23 mouse cellular contexts compared by ENCODE assay signal in genomic region chr3:149673926-149674325, GRCm38 (mm10).
DNase-seq lines count a peak whose midpoint lies in the region; ATAC-seq and TF ChIP-seq lines count a peak whose summit lies in the region.
"Had no signal": no experiment of that assay in that cellular context is flagged by ENCODE, and none has a peak within 500 bp of the region (broad histone marks: within the 10 kb centered on the region; RNA-seq: fewer than 3 reads in every experiment).

No protein-coding gene starts in this region.

- no peaks in the 10 kb centered on the region for H3K4me1 ChIP-seq in forebrain, embryonic 13.5 days
- no peaks in the 10 kb centered on the region for H3K4me1 ChIP-seq in forebrain, postnatal 0 days (ENCODE audit: insufficient read depth)
- no peaks in the 10 kb centered on the region for H3K4me1 ChIP-seq in midbrain, embryonic 11.5 days (ENCODE audit: control insufficient read depth, insufficient read depth, low read length)
- H3K4me1 ChIP-seq in midbrain, embryonic 13.5 days (replicated peaks) = no peaks in the 10 kb centered on the region
- H3K4me1 ChIP-seq: embryonic facial prominence, embryonic 10.5 days; embryonic facial prominence, embryonic 12.5 days; forebrain, embryonic 15.5 days had no signal

- H3K9ac ChIP-seq in forebrain, embryonic 13.5 days = no peak overlapping the region
- no peak overlapping the region for H3K9ac ChIP-seq in forebrain, postnatal 0 days
- H3K9ac ChIP-seq in midbrain, embryonic 11.5 days (ENCODE audit: low read length) = no peak overlapping the region
- H3K9ac ChIP-seq in midbrain, embryonic 13.5 days (replicated peaks) = no peak overlapping the region
- H3K9ac ChIP-seq: embryonic facial prominence, embryonic 12.5 days; forebrain, embryonic 15.5 days had no signal

- DNase-seq in forebrain, postnatal 0 days = no peak
- DNase-seq in midbrain, embryonic 11.5 days (ENCODE audit: low spot score, missing footprints) = peak; percentile 17
- peak; percentile 19 for DNase-seq in retina, postnatal 1 day
- no peak for DNase-seq in retina, embryonic 14.5 days (ENCODE audit: low spot score)
- DNase-seq: adrenal gland, adult 8-10 months; adrenal gland, postnatal 14 days; adrenal gland, postnatal 36 days; B cell, adult 2 months; cerebellum, adult 11-12 months; cerebellum, adult 2 months; cerebellum, adult 9-10 months; cerebellum, postnatal 10 days; cerebellum, postnatal 25 days had no signal

- no peak overlapping the region for H3K4me2 ChIP-seq in forebrain, embryonic 13.5 days
- no peak overlapping the region for H3K4me2 ChIP-seq in forebrain, postnatal 0 days (ENCODE audit: low read depth)
- H3K4me2 ChIP-seq in midbrain, embryonic 11.5 days = no peak overlapping the region
- no peak overlapping the region for H3K4me2 ChIP-seq in midbrain, embryonic 13.5 days (replicated peaks)
- H3K4me2 ChIP-seq: embryonic facial prominence, embryonic 12.5 days; forebrain, embryonic 15.5 days had no signal

- peak; percentile 67; the same call in 1 of the 2 replicates for ATAC-seq in forebrain, embryonic 13.5 days
- ATAC-seq in forebrain, postnatal 0 days = no peak
- ATAC-seq in midbrain, embryonic 11.5 days (ENCODE audit: low FRiP score) = no peak
- no peak for ATAC-seq in midbrain, embryonic 13.5 days
- ATAC-seq: activated CD4-positive, CD25-positive, alpha-beta regulatory T cell, adult 4 months; CD4-positive, CD25-positive, alpha-beta regulatory T cell, adult 4 months; forebrain, embryonic 15.5 days; Patski had no signal

- H3K36me3 ChIP-seq in forebrain, embryonic 13.5 days (ENCODE audit: poor library complexity, severe bottlenecking) = no peaks in the 10 kb centered on the region
- no peaks in the 10 kb centered on the region for H3K36me3 ChIP-seq in forebrain, postnatal 0 days (ENCODE audit: insufficient read depth)
- no peaks in the 10 kb centered on the region for H3K36me3 ChIP-seq in midbrain, embryonic 11.5 days (ENCODE audit: control insufficient read depth, insufficient read depth, low read length)
- no peaks in the 10 kb centered on the region for H3K36me3 ChIP-seq in midbrain, embryonic 13.5 days
- H3K36me3 ChIP-seq: embryonic facial prominence, embryonic 10.5 days; embryonic facial prominence, embryonic 12.5 days; forebrain, embryonic 15.5 days; G1E had no signal

- no peaks in the 10 kb centered on the region for H3K27me3 ChIP-seq in forebrain, embryonic 13.5 days
- no peaks in the 10 kb centered on the region for H3K27me3 ChIP-seq in forebrain, postnatal 0 days (ENCODE audit: insufficient read depth, low read length)
- H3K27me3 ChIP-seq in midbrain, embryonic 11.5 days (ENCODE audit: control insufficient read depth, insufficient read depth, low read length) = no peaks in the 10 kb centered on the region
- no peaks in the 10 kb centered on the region for H3K27me3 ChIP-seq in midbrain, embryonic 13.5 days
- H3K27me3 ChIP-seq: CH12.LX; embryonic facial prominence, embryonic 12.5 days; forebrain, embryonic 15.5 days; Patski had no signal

- H3K4me3 ChIP-seq in forebrain, embryonic 13.5 days = no peak overlapping the region
- no peak overlapping the region for H3K4me3 ChIP-seq in forebrain, postnatal 0 days (ENCODE audit: low read depth, low read length)
- H3K4me3 ChIP-seq in midbrain, embryonic 11.5 days (ENCODE audit: low read depth, low read length) = no peak overlapping the region
- H3K4me3 ChIP-seq in midbrain, embryonic 13.5 days (replicated peaks) = no peak overlapping the region
- H3K4me3 ChIP-seq: embryonic facial prominence, embryonic 10.5 days; embryonic facial prominence, embryonic 12.5 days; forebrain, embryonic 15.5 days had no signal

- H3K9me3 ChIP-seq in forebrain, embryonic 13.5 days (replicated peaks) = no peaks in the 10 kb centered on the region
- H3K9me3 ChIP-seq in forebrain, postnatal 0 days (ENCODE audit: low read length) = no peaks in the 10 kb centered on the region
- no peaks in the 10 kb centered on the region for H3K9me3 ChIP-seq in midbrain, embryonic 11.5 days (ENCODE audit: control insufficient read depth, low read length)
- no peaks in the 10 kb centered on the region for H3K9me3 ChIP-seq in midbrain, embryonic 13.5 days
- H3K9me3 ChIP-seq: embryonic facial prominence, embryonic 10.5 days; embryonic facial prominence, embryonic 12.5 days; forebrain, embryonic 15.5 days had no signal

- no peak overlapping the region for H3K27ac ChIP-seq in forebrain, embryonic 13.5 days
- no peak overlapping the region for H3K27ac ChIP-seq in forebrain, postnatal 0 days (ENCODE audit: low read depth, low read length)
- no peak overlapping the region for H3K27ac ChIP-seq in midbrain, embryonic 11.5 days (ENCODE audit: low read depth, low read length)
- H3K27ac ChIP-seq in midbrain, embryonic 13.5 days = no peak overlapping the region
- H3K27ac ChIP-seq: embryonic facial prominence, embryonic 10.5 days; embryonic facial prominence, embryonic 12.5 days; forebrain, embryonic 15.5 days had no signal

- no peak for TF ChIP-seq CTCF in forebrain, postnatal 0 days (IDR thresholded peaks at IDR 0.05; ENCODE audit: low read depth)

Comparison
In these comparisons a context has a peak if more than half of its experiments do, and no peak if none do; other contexts are left out.
1. DNase-seq: peak in midbrain, embryonic 11.5 days (single experiment) and retina, postnatal 1 day (single experiment); none in forebrain, postnatal 0 days (single experiment) and retina, embryonic 14.5 days (single experiment).